ENCODE assay signal across 13 mouse cellular contexts in the genomic region with DNA sequence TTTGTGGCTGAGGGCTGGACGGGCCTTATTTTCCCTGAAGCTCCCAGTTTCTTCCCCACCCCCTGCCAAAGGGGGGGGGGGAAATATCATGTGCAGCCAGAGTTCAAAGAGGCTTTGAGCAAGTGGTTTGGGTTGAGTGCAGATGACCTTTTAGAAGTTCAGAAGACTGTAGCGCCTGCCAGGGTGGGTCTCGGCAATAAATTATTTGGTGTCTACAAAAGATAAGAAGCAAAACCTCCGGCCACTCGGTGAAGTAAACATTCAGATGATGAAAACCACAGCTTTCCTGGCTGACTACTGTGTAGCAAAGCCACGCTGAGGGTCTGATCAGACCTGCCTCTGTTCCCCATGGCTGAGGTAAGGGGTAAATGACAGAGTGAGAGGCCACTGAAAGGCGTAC.
A peak's percentile ranks its signal among the peaks of the same experiment; 100 is the strongest.
DNase-seq lines count a peak whose midpoint lies in the region; ATAC-seq lines count a peak whose summit lies in the region.
"Had no signal": no experiment of that assay in that cellular context is flagged by ENCODE, and none has a peak within 500 bp of the region (broad histone marks: within the 10 kb centered on the region; RNA-seq: fewer than 3 reads in every experiment).

No protein-coding gene starts in this region.

- H3K36me3 ChIP-seq in forebrain, embryonic 16.5 days (ENCODE audit: control insufficient read depth, insufficient read depth), result no peaks in the 10 kb centered on the region
- H3K36me3 ChIP-seq: embryonic facial prominence, embryonic 13.5 days; liver, embryonic 15.5 days had no signal

- H3K9me3 ChIP-seq in forebrain, embryonic 16.5 days (ENCODE audit: control insufficient read depth, low read length), result no peaks in the 10 kb centered on the region
- H3K9me3 ChIP-seq: embryonic facial prominence, embryonic 13.5 days; liver, embryonic 15.5 days; megakaryocyte, embryonic 14.5 days had no signal

- no peaks in the 10 kb centered on the region for H3K4me1 ChIP-seq in forebrain, embryonic 16.5 days (replicated peaks; ENCODE audit: control insufficient read depth, insufficient read depth, low read length)

- no peak overlapping the region for H3K4me3 ChIP-seq in forebrain, embryonic 16.5 days (replicated peaks; ENCODE audit: low read length)
- H3K4me3 ChIP-seq: embryonic facial prominence, embryonic 13.5 days; liver, embryonic 15.5 days; megakaryocyte, embryonic 14.5 days had no signal

- DNase-seq in adrenal gland, adult (ENCODE audit: inconsistent age in 2 of 2, low spot score in 1 of 2), result peak; percentile 43 to 62
- DNase-seq in adrenal gland, adult 18-20 months (ENCODE audit: low spot score in 2 of 2), result no peak
- peak; percentile 26 to 29 for DNase-seq in urinary bladder, postnatal 36 days (ENCODE audit: low spot score in 2 of 2)
- no peak for DNase-seq in urinary bladder, adult 2 months (ENCODE audit: low spot score)
- DNase-seq in kidney, postnatal 10 days, result peak; percentile 47
- no peak for DNase-seq in spleen, adult 12 weeks (ENCODE audit: low spot score)
- DNase-seq: cerebellum, adult 2 months had no signal

- no peak overlapping the region for H3K27ac ChIP-seq in forebrain, embryonic 16.5 days (ENCODE audit: low read length)
- H3K27ac ChIP-seq: embryonic facial prominence, embryonic 13.5 days; liver, embryonic 15.5 days had no signal

- no peak overlapping the region for H3K9ac ChIP-seq in forebrain, embryonic 16.5 days (replicated peaks; ENCODE audit: low read depth, low read length)
- H3K9ac ChIP-seq: embryonic facial prominence, embryonic 13.5 days; liver, embryonic 15.5 days had no signal

- no peak overlapping the region for H3K4me2 ChIP-seq in forebrain, embryonic 16.5 days (ENCODE audit: low read length)
- H3K4me2 ChIP-seq: embryonic facial prominence, embryonic 13.5 days; liver, embryonic 15.5 days had no signal

- no peak for ATAC-seq in inflammation-experienced regulatory T-cells, adult 6 months
- ATAC-seq in forebrain, embryonic 16.5 days, result no peak
- ATAC-seq: hindbrain, embryonic 16.5 days had no signal

- H3K27me3 ChIP-seq in forebrain, embryonic 16.5 days (replicated peaks; ENCODE audit: control insufficient read depth, insufficient read depth, low read length), result no peaks in the 10 kb centered on the region

- 77% methylated on average over 7 of the region's 7 CpGs for WGBS in forebrain, embryonic 16.5 days

Comparison
In these comparisons a context has a peak if more than half of its experiments do, and no peak if none do; other contexts are left out.
1. DNase-seq: peak in adrenal gland, adult (2 of 2), urinary bladder, postnatal 36 days (2 of 2) and kidney, postnatal 10 days (single experiment); none in adrenal gland, adult 18-20 months (0 of 2), urinary bladder, adult 2 months (single experiment) and spleen, adult 12 weeks (single experiment).